Mouse (Mus musculus) hindbrain, embryonic 13.5 days (tissue): Measurements from ENCODE around the gene Rexo4. TPM values are rescaled to one million over a fixed set of nuclear protein-coding genes. Genes with fewer than 3 reads are reported as not detected.

Experiments used
- ATAC-seq: fragments of 200-750 bp; cut with Nextera tagmentation; 2 replicates; pipeline ENCODE4 v1.8.0; 2017; ENCODE audit warnings: moderate TSS enrichment; ENCODE audit not compliant: low FRiP score
- H3K27ac ChIP-seq: fragments of 300-500 bp; sonication (generic); 2 replicates; pipeline ENCODE4 v1.5.1; 2015; ENCODE audit warnings: inconsistent platforms, mild to moderate bottlenecking, moderate library complexity
- H3K27me3 ChIP-seq: fragments of 300-500 bp; sonication (generic); 2 replicates; pipeline ENCODE4 v1.6.1; 2015; ENCODE audit warnings: mild to moderate bottlenecking, inconsistent platforms
- H3K36me3 ChIP-seq: fragments of 300-500 bp; sonication (generic); 2 replicates; pipeline ENCODE4 v1.6.1; 2015; ENCODE audit warnings: mild to moderate bottlenecking, inconsistent platforms
- H3K4me1 ChIP-seq: fragments of 300-500 bp; sonication (generic); replicated peaks from 2 replicates; pipeline ENCODE4 v1.6.1; 2015; ENCODE audit warnings: inconsistent platforms
- H3K4me2 ChIP-seq: fragments of 300-500 bp; sonication (generic); 2 replicates; pipeline ENCODE4 v1.6.1; 2015; ENCODE audit warnings: inconsistent platforms, mild to moderate bottlenecking, moderate library complexity
- H3K4me3 ChIP-seq: fragments of 300-500 bp; sonication (generic); 2 replicates; pipeline ENCODE4 v1.5.1; 2015; ENCODE audit warnings: mild to moderate bottlenecking, inconsistent platforms
- H3K9ac ChIP-seq: fragments of 300-500 bp; sonication (generic); 2 replicates; pipeline ENCODE4 v1.6.1; 2015; ENCODE audit warnings: mild to moderate bottlenecking, inconsistent platforms
- H3K9me3 ChIP-seq: fragments of 300-500 bp; sonication (generic); 2 replicates; pipeline ENCODE4 v1.6.1; 2016; ENCODE audit warnings: inconsistent platforms
- WGBS: fragments of 180-500 bp; shearing (Covaris S2); methylation state at CpG from one replicate; pipeline ENCODE4 v1.1.7; 2015; 5-methylcytosine and 5-hydroxymethylcytosine counted together
- polyA plus RNA-seq: library from polyadenylated mRNA; unstranded; fragments of >200 nt; fragmentation: Nextera tagmentation; extraction: Ambion mirVana; gene quantifications from 2 replicates; pipeline ENCODE4 v1.2.1, GENCODE M21; 2015

Rexo4 gene
- polyA plus RNA-seq, 1 experiment from 2014 or later = 35.9 TPM

GRCm38 (mm10) chr2:26967262-26967661 is 3.1 kb upstream of the Rexo4 start:
- no peaks in the 10 kb centered on the region for H3K27me3 ChIP-seq
- H3K9me3 ChIP-seq = no peaks in the 10 kb centered on the region
- no peak overlapping the region for H3K9ac ChIP-seq
- H3K4me3 ChIP-seq = no peak overlapping the region
- WGBS = 78% methylated on average over 2 of the region's 2 CpGs
- no peak for ATAC-seq
- no peak overlapping the region for H3K4me2 ChIP-seq
- 0 out of 2 replicates have a peak, but pooled peaks cover 1% of the 10 kb centered on the region for H3K36me3 ChIP-seq
- H3K27ac ChIP-seq = no peak overlapping the region
- H3K4me1 ChIP-seq = peaks cover 18% of the 10 kb centered on the region

GRCm38 (mm10) chr2:26964724-26965370 is 661 bp upstream of the Rexo4 start:
- no peaks in the 10 kb centered on the region for H3K27me3 ChIP-seq
- H3K4me1 ChIP-seq = peaks cover 36% of the 10 kb centered on the region
- H3K9me3 ChIP-seq = no peaks in the 10 kb centered on the region
- 15% methylated on average over 14 of the region's 14 CpGs for WGBS
- H3K4me2 ChIP-seq = peak overlapping the region; percentile 94
- peak overlapping the region; percentile 98 for H3K27ac ChIP-seq
- ATAC-seq = peak; percentile 55
- peaks cover 19% of the 10 kb centered on the region for H3K36me3 ChIP-seq
- H3K9ac ChIP-seq = peak overlapping the region; percentile 80
- H3K4me3 ChIP-seq = peak overlapping the region; percentile 58

GRCm38 (mm10) chr2:26960756-26961155 is 3.4 kb downstream of the Rexo4 start:
- WGBS = 78% methylated on average over 4 of the region's 4 CpGs
- Histone ChIP-seq H3K27me3 (no peaks in the 10 kb centered on the region), H3K9me3 (no peaks in the 10 kb centered on the region), H3K4me3 (no peak overlapping the region), H3K27ac (no peak overlapping the region), H3K4me2 (no peak overlapping the region), H3K4me1 (peaks cover 36% of the 10 kb centered on the region), H3K9ac (no peak overlapping the region), H3K36me3 (peaks cover 55% of the 10 kb centered on the region)
- ATAC-seq = no peak

GRCm38 (mm10) chr2:26957488-26957859 is 6.7 kb downstream of the Rexo4 start:
- no peaks in the 10 kb centered on the region for H3K27me3 ChIP-seq
- H3K36me3 ChIP-seq = peaks cover 88% of the 10 kb centered on the region
- H3K9ac ChIP-seq = no peak overlapping the region
- H3K4me1 ChIP-seq = peaks cover 20% of the 10 kb centered on the region
- H3K9me3 ChIP-seq = no peaks in the 10 kb centered on the region
- 100% methylated on average over 2 of the region's 2 CpGs for WGBS
- no peak for ATAC-seq
- H3K27ac ChIP-seq = no peak overlapping the region
- no peak overlapping the region for H3K4me3 ChIP-seq
- no peak overlapping the region for H3K4me2 ChIP-seq

GRCm38 (mm10) chr2:26956811-26957487 is 7.2 kb downstream of the Rexo4 start:
- WGBS = 93% methylated on average over 12 of the region's 12 CpGs
- H3K36me3 ChIP-seq = peaks cover 89% of the 10 kb centered on the region

GRCm38 (mm10) chr2:26954735-26955395 is 9.3 kb downstream of the Rexo4 start:
- 96% methylated on average over 2 of the region's 2 CpGs for WGBS
- ATAC-seq = no peak
- Histone ChIP-seq H3K9me3 (no peaks in the 10 kb centered on the region), H3K9ac (no peak overlapping the region), H3K36me3 (peaks cover 94% of the 10 kb centered on the region), H3K27me3 (no peaks in the 10 kb centered on the region), H3K4me1 (no peaks in the 10 kb centered on the region), H3K4me2 (no peak overlapping the region), H3K27ac (no peak overlapping the region), H3K4me3 (no peak overlapping the region)

More at GRCm38 (mm10) chr2:26956811-26957487, 7.2 kb downstream of the Rexo4 start:
- Histone ChIP-seq H3K4me1 (peaks cover 15% of the 10 kb centered on the region), H3K9ac (no peak overlapping the region), H3K4me3 (no peak overlapping the region), H3K27ac (no peak overlapping the region), H3K9me3 (no peaks in the 10 kb centered on the region), H3K27me3 (no peaks in the 10 kb centered on the region), H3K4me2 (no peak overlapping the region)
- ATAC-seq = no peak

GRCm38 (mm10) chr2:26952866-26953265 is 11.3 kb downstream of the Rexo4 start:
- Histone ChIP-seq H3K4me3 (no peak overlapping the region), H3K9ac (no peak overlapping the region), H3K9me3 (no peaks in the 10 kb centered on the region), H3K27me3 (no peaks in the 10 kb centered on the region), H3K36me3 (peaks cover 90% of the 10 kb centered on the region), H3K4me1 (no peaks in the 10 kb centered on the region), H3K27ac (no peak overlapping the region), H3K4me2 (no peak overlapping the region)
- no peak for ATAC-seq
- 95% methylated on average over 8 of the region's 8 CpGs for WGBS

- no peaks in the 10 kb centered on the region for H3K4me1 ChIP-seq
- no peak overlapping the region for H3K4me2 ChIP-seq
- no peak overlapping the region for H3K9ac ChIP-seq
- H3K27ac ChIP-seq = no peak overlapping the region
- no peak overlapping the region for H3K4me3 ChIP-seq
- no peaks in the 10 kb centered on the region for H3K9me3 ChIP-seq
- no peaks in the 10 kb centered on the region for H3K27me3 ChIP-seq
- H3K36me3 ChIP-seq = peaks cover 85% of the 10 kb centered on the region
- WGBS = 96% methylated on average over 4 of the region's 4 CpGs
- no peak for ATAC-seq
These were observed 12.0 kb downstream of the Rexo4 start for GRCm38 (mm10) chr2:26952193-26952592.

GRCm38 (mm10) chr2:26951346-26951905 is 12.8 kb downstream of the Rexo4 start:
- H3K4me1 ChIP-seq = no peaks in the 10 kb centered on the region
- peaks cover 86% of the 10 kb centered on the region for H3K36me3 ChIP-seq
- H3K27ac ChIP-seq = no peak overlapping the region
- no peak for ATAC-seq
- H3K9ac ChIP-seq = no peak overlapping the region
- H3K4me2 ChIP-seq = no peak overlapping the region
- H3K4me3 ChIP-seq = no peak overlapping the region
- no peaks in the 10 kb centered on the region for H3K9me3 ChIP-seq
- H3K27me3 ChIP-seq = no peaks in the 10 kb centered on the region
- 94% methylated on average over 8 of the region's 8 CpGs for WGBS

GRCm38 (mm10) chr2:26950411-26950810 is 13.8 kb downstream of the Rexo4 start:
- no peak for ATAC-seq
- Histone ChIP-seq H3K4me3 (no peak overlapping the region), H3K9ac (no peak overlapping the region), H3K4me2 (no peak overlapping the region), H3K36me3 (peaks cover 77% of the 10 kb centered on the region), H3K9me3 (no peaks in the 10 kb centered on the region), H3K27me3 (no peaks in the 10 kb centered on the region), H3K4me1 (no peaks in the 10 kb centered on the region), H3K27ac (no peak overlapping the region)
- WGBS = 94% methylated on average over 2 of the region's 2 CpGs

GRCm38 (mm10) chr2:26943253-26943652 is 20.9 kb downstream of the Rexo4 start:
- Histone ChIP-seq H3K36me3 (peaks cover 10% of the 10 kb centered on the region), H3K4me1 (no peaks in the 10 kb centered on the region), H3K9me3 (no peaks in the 10 kb centered on the region), H3K27me3 (no peaks in the 10 kb centered on the region), H3K4me2 (no peak overlapping the region), H3K9ac (no peak overlapping the region), H3K4me3 (no peak overlapping the region), H3K27ac (no peak overlapping the region)
- 89% methylated on average over 3 of the region's 3 CpGs for WGBS
- ATAC-seq = no peak

- Histone ChIP-seq H3K4me1 (no peaks in the 10 kb centered on the region), H3K9ac (no peak overlapping the region), H3K36me3 (peaks cover 2% of the 10 kb centered on the region), H3K4me3 (no peak overlapping the region), H3K9me3 (no peaks in the 10 kb centered on the region), H3K27ac (no peak overlapping the region), H3K4me2 (no peak overlapping the region), H3K27me3 (no peaks in the 10 kb centered on the region)
- 43% methylated on average over 5 of the region's 5 CpGs for WGBS
- ATAC-seq = no peak
These were observed 22.6 kb downstream of the Rexo4 start for GRCm38 (mm10) chr2:26941539-26941938.
